15 mouse cellular contexts compared by ENCODE assay signal in genomic region chr13:111745216-111745615, GRCm38 (mm10).
DNase-seq lines count a peak whose midpoint lies in the region; ATAC-seq and TF ChIP-seq lines count a peak whose summit lies in the region.
"Had no signal": no experiment of that assay in that cellular context is flagged by ENCODE, and none has a peak within 500 bp of the region (broad histone marks: within the 10 kb centered on the region; RNA-seq: fewer than 3 reads in every experiment).

No protein-coding gene starts in this region.

- 77% methylated on average over 7 of the region's 7 CpGs for WGBS in hindbrain, embryonic 16.5 days
- 92% methylated on average over 7 of the region's 7 CpGs for WGBS in hindbrain, embryonic 10.5 days

- peaks cover 14% of the 10 kb centered on the region for H3K36me3 ChIP-seq in hindbrain, embryonic 16.5 days (ENCODE audit: control insufficient read depth, insufficient read depth, low read length)
- peaks cover 22% of the 10 kb centered on the region for H3K36me3 ChIP-seq in hindbrain, embryonic 10.5 days

- no peaks in the 10 kb centered on the region for H3K4me1 ChIP-seq in hindbrain, embryonic 16.5 days (ENCODE audit: control insufficient read depth, insufficient read depth, low read depth, low read length)
- no peaks in the 10 kb centered on the region for H3K4me1 ChIP-seq in hindbrain, embryonic 10.5 days (replicated peaks)
- H3K4me1 ChIP-seq: intestine, embryonic 15.5 days had no signal

- H3K27me3 ChIP-seq in hindbrain, embryonic 16.5 days (replicated peaks; ENCODE audit: control insufficient read depth, insufficient read depth, low read length): no peaks in the 10 kb centered on the region
- no peaks in the 10 kb centered on the region for H3K27me3 ChIP-seq in hindbrain, embryonic 10.5 days (ENCODE audit: insufficient read depth, poor library complexity, severe bottlenecking)
- H3K27me3 ChIP-seq: intestine, embryonic 15.5 days; megakaryocyte, embryonic 14.5 days had no signal

- no peak overlapping the region for H3K4me3 ChIP-seq in hindbrain, embryonic 16.5 days (ENCODE audit: low read length)
- H3K4me3 ChIP-seq in hindbrain, embryonic 10.5 days: no peak overlapping the region
- no peak overlapping the region for H3K4me3 ChIP-seq in layer of hippocampus, adult 2 months
- H3K4me3 ChIP-seq: intestine, embryonic 15.5 days; megakaryocyte, embryonic 14.5 days; myocyte had no signal

- no peaks in the 10 kb centered on the region for H3K9me3 ChIP-seq in hindbrain, embryonic 16.5 days (ENCODE audit: control insufficient read depth, low read length)
- no peaks in the 10 kb centered on the region for H3K9me3 ChIP-seq in hindbrain, embryonic 10.5 days
- H3K9me3 ChIP-seq: intestine, embryonic 15.5 days; megakaryocyte, embryonic 14.5 days had no signal

- intact Hi-C loops in gastrocnemius, postnatal 14 days (cut with DNase I; ENCODE audit: low total_unique reads): no loop called here

- H3K4me2 ChIP-seq in hindbrain, embryonic 16.5 days (ENCODE audit: low read length): no peak overlapping the region
- H3K4me2 ChIP-seq: intestine, embryonic 15.5 days had no signal

- TF ChIP-seq CTCF in layer of hippocampus, adult 2 months (conservative IDR thresholded peaks at IDR 0.05): no peak

- no peak overlapping the region for H3K9ac ChIP-seq in hindbrain, embryonic 16.5 days (ENCODE audit: low read depth, low read length)
- H3K9ac ChIP-seq: intestine, embryonic 15.5 days had no signal

- no peak for DNase-seq in hindbrain, embryonic 10.5 days (ENCODE audit: low spot score)
- peak; percentile 49 for DNase-seq in retina, postnatal 1 day
- DNase-seq in retina, embryonic 14.5 days (ENCODE audit: low spot score): no peak
- peak; percentile 76 to 86 for DNase-seq in cerebellum, postnatal 10 days
- DNase-seq in gastrocnemius, postnatal 14 days: no peak
- no peak for DNase-seq in layer of hippocampus, adult 2 months (ENCODE audit: low spot score in 2 of 2)
- DNase-seq: adrenal gland, postnatal 25 days; heart, adult 18-20 months; kidney, postnatal 10 days; layer of hippocampus, adult 9-11 months; lung, adult 18-20 months had no signal

- peak; percentile 52; the same call in 1 of the 2 replicates for ATAC-seq in hindbrain, embryonic 16.5 days

- H3K27ac ChIP-seq in hindbrain, embryonic 16.5 days (ENCODE audit: low read depth, low read length): no peak overlapping the region
- H3K27ac ChIP-seq in hindbrain, embryonic 10.5 days: no peak overlapping the region
- H3K27ac ChIP-seq in layer of hippocampus, adult 2 months: no peak overlapping the region
- H3K27ac ChIP-seq: intestine, embryonic 15.5 days had no signal

Comparison
In these comparisons a context has a peak if more than half of its experiments do, and no peak if none do; other contexts are left out.
1. DNase-seq: peak in retina, postnatal 1 day (single experiment) and cerebellum, postnatal 10 days (2 of 2); none in hindbrain, embryonic 10.5 days (single experiment), retina, embryonic 14.5 days (single experiment), gastrocnemius, postnatal 14 days (single experiment) and layer of hippocampus, adult 2 months (0 of 2).